Mouse (Mus musculus) stomach, embryonic 16.5 days (tissue): Measurements from ENCODE around the gene Sec24b. TPM values are rescaled to one million over a fixed set of nuclear protein-coding genes. Genes with fewer than 3 reads are reported as not detected.

Experiments used
- ATAC-seq: fragments of 200-750 bp; cut with Nextera tagmentation; 2 replicates; pipeline ENCODE4 v1.8.0; 2017; ENCODE audit warnings: moderate number of reproducible peaks, moderate TSS enrichment; ENCODE audit not compliant: insufficient read depth, low FRiP score
- H3K27ac ChIP-seq: fragments of 300-500 bp; sonication (generic); 2 replicates; pipeline ENCODE4 v1.5.1; 2014; ENCODE audit warnings: low read length
- H3K27me3 ChIP-seq: fragments of 300-500 bp; sonication (generic); 2 replicates; pipeline ENCODE4 v1.6.1; 2014; ENCODE audit warnings: low read length, control low read depth, mixed read lengths; ENCODE audit not compliant: control insufficient read depth, insufficient read depth
- H3K36me3 ChIP-seq: fragments of 300-500 bp; sonication (generic); 2 replicates; pipeline ENCODE4 v1.6.1; 2014; ENCODE audit warnings: low read length; ENCODE audit not compliant: control insufficient read depth, insufficient read depth
- H3K4me1 ChIP-seq: fragments of 300-500 bp; sonication (generic); 2 replicates; pipeline ENCODE4 v1.6.1; 2014; ENCODE audit warnings: low read length, control low read depth, mixed read lengths; ENCODE audit not compliant: control insufficient read depth, insufficient read depth
- H3K4me2 ChIP-seq: fragments of 300-500 bp; sonication (generic); 2 replicates; pipeline ENCODE4 v1.6.1; 2014; ENCODE audit warnings: low read depth, low read length, mixed read lengths
- H3K4me3 ChIP-seq: fragments of 300-500 bp; sonication (generic); replicated peaks from 2 replicates; pipeline ENCODE4 v1.5.1; 2014; ENCODE audit warnings: mild to moderate bottlenecking, low read length
- H3K9ac ChIP-seq: fragments of 300-500 bp; sonication (generic); 2 replicates; pipeline ENCODE4 v1.6.1; 2014; ENCODE audit warnings: low read length
- H3K9me3 ChIP-seq: fragments of 300-500 bp; sonication (generic); replicated peaks from 2 replicates; pipeline ENCODE4 v1.6.1; 2016; ENCODE audit warnings: low read length, control low read depth; ENCODE audit not compliant: control insufficient read depth
- WGBS: fragments of 180-500 bp; shearing (Covaris S2); extraction: QIAGEN DNeasy Blood & Tissue Kit; methylation state at CpG from one replicate; pipeline ENCODE4 v1.1.7; 2014; 5-methylcytosine and 5-hydroxymethylcytosine counted together
- polyA plus RNA-seq: library from polyadenylated mRNA; unstranded; fragments of >200 nt; fragmentation: Nextera tagmentation; extraction: Ambion mirVana; gene quantifications from 2 replicates; pipeline ENCODE4 v1.2.1, GENCODE M21; 2015

Gene Sec24b
- polyA plus RNA-seq, 1 experiment from 2014 or later = 29.7 TPM

DNA sequence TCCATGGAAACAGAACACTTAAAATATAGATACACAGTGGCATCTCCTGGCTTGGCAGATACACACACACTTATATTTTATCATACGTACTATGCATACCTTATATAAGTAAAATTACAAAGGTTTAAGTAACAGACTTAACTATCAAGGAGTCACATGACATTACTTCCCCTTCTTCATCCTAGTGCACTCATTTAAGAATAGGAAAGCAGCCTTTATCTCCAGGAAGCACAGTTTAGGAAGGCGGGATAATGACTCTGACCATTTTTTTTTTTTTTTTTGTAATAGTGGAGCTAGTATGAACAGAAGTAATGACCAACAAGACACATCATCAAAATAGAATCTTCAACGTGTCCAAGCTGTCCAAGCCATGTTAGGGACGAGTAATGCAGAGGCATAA lies 21.3 kb downstream of the Sec24b start:
- H3K9ac ChIP-seq = no peak overlapping the region
- H3K36me3 ChIP-seq = peaks cover 31% of the 10 kb centered on the region
- no peak overlapping the region for H3K4me3 ChIP-seq
- no peak for ATAC-seq
- H3K27ac ChIP-seq = no peak overlapping the region
- H3K27me3 ChIP-seq = no peaks in the 10 kb centered on the region
- no peaks in the 10 kb centered on the region for H3K4me1 ChIP-seq
- no peak overlapping the region for H3K4me2 ChIP-seq
- 89% methylated on average over 4 of the region's 4 CpGs for WGBS
- peaks cover 6% of the 10 kb centered on the region for H3K9me3 ChIP-seq

DNA sequence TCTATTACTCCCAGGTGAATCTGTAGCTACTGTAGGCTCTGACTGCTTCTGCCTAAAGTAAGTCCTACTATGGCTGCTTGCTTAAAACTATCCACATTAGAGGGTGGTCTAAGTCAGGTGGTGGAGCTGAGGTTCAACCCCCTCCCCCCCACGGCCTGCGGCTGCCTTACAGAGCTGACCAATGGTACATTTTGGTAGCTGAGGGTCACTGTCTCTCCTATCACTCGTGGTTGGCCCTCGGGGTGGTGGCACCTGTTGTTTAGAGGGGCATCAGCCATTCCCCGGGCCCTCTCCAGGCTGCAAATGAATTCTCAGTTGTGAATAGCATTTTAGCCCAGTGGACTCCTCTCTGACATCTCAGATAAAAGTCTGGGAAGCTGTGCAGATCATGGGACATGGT lies 32.6 kb downstream of the Sec24b start:
- Histone ChIP-seq H3K9me3 (no peaks in the 10 kb centered on the region), H3K27ac (no peak overlapping the region), H3K4me3 (no peak overlapping the region), H3K4me2 (no peak overlapping the region), H3K27me3 (no peaks in the 10 kb centered on the region), H3K4me1 (no peaks in the 10 kb centered on the region), H3K9ac (no peak overlapping the region), H3K36me3 (peaks cover 18% of the 10 kb centered on the region; the same call in 1 of the 2 replicates)
- 95% methylated on average over 5 of the region's 5 CpGs for WGBS
- ATAC-seq = no peak

DNA sequence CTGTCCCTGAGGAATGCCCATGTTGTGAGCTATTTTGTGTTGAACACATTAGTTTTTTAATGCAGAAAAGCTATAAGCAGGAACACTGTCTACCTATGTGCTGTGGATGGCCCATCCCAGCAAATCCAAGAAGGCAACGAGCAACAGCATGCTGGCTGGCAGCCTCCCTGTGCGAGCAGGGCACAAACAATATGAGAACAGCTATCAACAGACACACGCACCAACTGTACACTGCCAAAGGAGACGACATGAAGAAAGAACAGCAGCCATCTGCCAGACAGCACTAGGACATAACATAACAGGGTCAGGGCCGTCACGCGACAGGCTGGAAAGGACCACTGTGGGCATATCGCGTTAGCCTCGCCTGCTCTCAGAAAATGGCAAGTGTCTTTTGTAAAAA lies 35.2 kb downstream of the Sec24b start:
- H3K27ac ChIP-seq = no peak overlapping the region
- no peaks in the 10 kb centered on the region for H3K9me3 ChIP-seq
- H3K4me3 ChIP-seq = no peak overlapping the region
- WGBS = 91% methylated on average over 10 of the region's 10 CpGs
- H3K9ac ChIP-seq = no peak overlapping the region
- H3K4me1 ChIP-seq = no peaks in the 10 kb centered on the region
- H3K36me3 ChIP-seq = peaks cover 18% of the 10 kb centered on the region; the same call in 1 of the 2 replicates
- H3K27me3 ChIP-seq = no peaks in the 10 kb centered on the region
- no peak overlapping the region for H3K4me2 ChIP-seq
- ATAC-seq = no peak

DNA sequence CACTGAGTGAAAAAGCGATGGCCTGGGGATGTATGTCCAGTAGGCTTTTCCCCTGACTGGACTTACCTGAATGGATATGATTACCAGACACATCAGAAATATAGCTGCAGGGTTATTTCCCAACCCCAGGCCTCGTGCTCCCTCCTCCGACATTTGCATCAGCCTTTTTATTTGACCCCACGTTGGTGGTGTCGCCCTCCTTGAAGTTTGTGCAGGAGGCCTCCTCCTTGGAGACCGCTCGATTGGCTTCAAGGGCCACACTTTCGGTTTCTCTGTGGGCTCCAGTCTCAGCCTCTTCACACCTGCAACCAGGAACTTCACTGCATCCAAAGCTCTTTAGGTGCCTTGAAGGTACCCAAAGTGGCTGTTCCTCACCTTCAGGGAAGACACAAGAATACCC lies 35.8 kb downstream of the Sec24b start:
- Histone ChIP-seq H3K36me3 (peaks cover 18% of the 10 kb centered on the region; the same call in 1 of the 2 replicates), H3K4me1 (no peaks in the 10 kb centered on the region), H3K4me2 (no peak overlapping the region), H3K9ac (no peak overlapping the region), H3K9me3 (no peaks in the 10 kb centered on the region), H3K4me3 (no peak overlapping the region), H3K27me3 (no peaks in the 10 kb centered on the region), H3K27ac (no peak overlapping the region)
- no peak for ATAC-seq
- WGBS = 93% methylated on average over 8 of the region's 8 CpGs

DNA sequence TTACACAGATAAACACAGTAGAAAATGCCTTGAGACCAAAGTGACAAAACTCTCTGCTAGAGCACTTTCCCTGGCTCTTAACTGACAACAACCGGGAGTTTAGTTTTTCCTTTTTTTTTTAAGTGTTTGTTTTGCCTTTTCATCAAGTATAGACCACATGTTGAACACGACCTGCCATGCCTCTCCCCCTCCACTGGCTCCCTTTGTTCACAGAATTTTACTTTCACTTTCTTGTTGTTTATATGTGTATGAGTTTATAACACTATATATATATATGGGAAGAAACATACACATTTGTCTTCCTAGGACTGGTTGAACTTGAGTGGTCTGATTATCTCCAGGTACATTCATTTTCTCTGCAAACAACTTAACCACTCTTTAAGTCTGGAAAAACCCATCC lies 48.4 kb downstream of the Sec24b start:
- Histone ChIP-seq H3K36me3 (peaks cover 10% of the 10 kb centered on the region; the same call in 1 of the 2 replicates), H3K4me1 (no peaks in the 10 kb centered on the region), H3K4me3 (no peak overlapping the region), H3K27ac (no peak overlapping the region), H3K9me3 (no peaks in the 10 kb centered on the region), H3K9ac (no peak overlapping the region), H3K27me3 (no peaks in the 10 kb centered on the region), H3K4me2 (no peak overlapping the region)
- no peak for ATAC-seq
- WGBS = 71% methylated on average over 2 of the region's 2 CpGs

DNA sequence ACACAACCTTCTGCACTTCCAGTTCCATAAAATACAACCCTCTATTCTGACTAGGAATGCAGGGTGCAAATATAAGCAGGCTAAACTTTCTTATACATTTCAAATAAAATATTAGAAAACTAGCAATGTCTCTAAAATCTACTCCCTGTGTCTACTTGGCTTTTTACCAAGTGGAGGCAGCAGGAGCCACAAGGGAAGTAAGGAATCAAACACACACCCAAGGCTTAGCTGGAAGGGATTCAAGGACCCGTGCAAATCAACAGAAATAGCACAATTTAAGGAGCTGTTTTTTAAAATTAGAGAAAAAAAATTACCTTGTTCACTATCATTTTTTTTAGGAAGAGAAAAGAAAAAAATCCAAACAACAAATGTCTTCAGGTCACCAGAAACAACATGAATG lies 50.1 kb downstream of the Sec24b start:
- Histone ChIP-seq H3K27me3 (no peaks in the 10 kb centered on the region), H3K4me2 (no peak overlapping the region), H3K4me1 (no peaks in the 10 kb centered on the region), H3K9ac (no peak overlapping the region), H3K4me3 (no peak overlapping the region), H3K27ac (no peak overlapping the region), H3K9me3 (no peaks in the 10 kb centered on the region), H3K36me3 (peaks cover 10% of the 10 kb centered on the region; the same call in 1 of the 2 replicates)
- no peak for ATAC-seq
- 75% methylated on average over 1 of the region's 1 CpGs for WGBS

DNA sequence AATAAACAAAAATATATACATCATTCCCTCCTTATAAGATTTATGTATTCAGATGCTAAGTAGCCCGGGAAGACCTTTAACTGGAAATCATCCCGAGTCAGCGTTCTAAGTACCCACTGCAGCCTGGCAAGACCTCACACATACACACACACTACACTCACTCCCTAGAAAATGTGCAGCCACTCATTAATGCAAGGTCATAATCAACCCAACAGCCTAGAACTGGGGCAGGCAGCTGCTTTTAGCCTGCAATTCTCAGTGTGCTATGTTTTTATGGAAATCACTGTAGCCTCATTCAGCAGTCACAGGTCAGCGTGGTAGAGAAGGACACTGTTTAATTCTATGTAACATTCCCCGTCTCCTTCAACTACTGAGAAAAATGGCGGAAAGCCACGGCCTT lies 55.2 kb downstream of the Sec24b start:
- 84% methylated on average over 7 of the region's 7 CpGs for WGBS
- no peaks in the 10 kb centered on the region for H3K27me3 ChIP-seq
- no peak overlapping the region for H3K9ac ChIP-seq
- H3K9me3 ChIP-seq = no peaks in the 10 kb centered on the region
- H3K27ac ChIP-seq = no peak overlapping the region
- H3K4me1 ChIP-seq = no peaks in the 10 kb centered on the region
- ATAC-seq = no peak
- H3K4me3 ChIP-seq = no peak overlapping the region
- H3K4me2 ChIP-seq = no peak overlapping the region
- H3K36me3 ChIP-seq = peaks cover 11% of the 10 kb centered on the region; the same call in 1 of the 2 replicates

DNA sequence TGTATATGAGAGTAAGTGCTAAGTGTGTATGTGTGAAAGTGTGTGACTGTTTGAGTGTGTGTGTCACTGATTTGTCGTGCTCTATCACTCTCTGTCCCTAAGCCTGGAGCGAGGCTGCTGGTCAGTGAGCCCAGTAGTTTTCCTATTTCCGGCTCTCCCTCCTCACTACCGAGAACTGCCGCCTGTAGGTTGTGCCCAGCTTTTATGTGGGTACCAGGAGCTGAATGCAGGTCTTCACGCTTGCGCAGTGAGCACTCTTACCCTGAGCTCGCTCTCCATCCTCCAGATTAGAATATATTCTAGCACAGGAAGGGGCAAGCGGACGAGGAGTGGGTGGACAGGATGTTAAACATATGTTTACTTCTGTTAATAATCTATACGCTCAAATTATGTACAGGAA lies 60.4 kb downstream of the Sec24b start:
- Histone ChIP-seq H3K4me2 (no peak overlapping the region), H3K36me3 (peaks cover 12% of the 10 kb centered on the region; the same call in 1 of the 2 replicates), H3K9me3 (no peaks in the 10 kb centered on the region), H3K27ac (no peak overlapping the region), H3K9ac (no peak overlapping the region), H3K27me3 (no peaks in the 10 kb centered on the region), H3K4me3 (no peak overlapping the region), H3K4me1 (no peaks in the 10 kb centered on the region)
- WGBS = 92% methylated on average over 11 of the region's 11 CpGs
- no peak for ATAC-seq

DNA sequence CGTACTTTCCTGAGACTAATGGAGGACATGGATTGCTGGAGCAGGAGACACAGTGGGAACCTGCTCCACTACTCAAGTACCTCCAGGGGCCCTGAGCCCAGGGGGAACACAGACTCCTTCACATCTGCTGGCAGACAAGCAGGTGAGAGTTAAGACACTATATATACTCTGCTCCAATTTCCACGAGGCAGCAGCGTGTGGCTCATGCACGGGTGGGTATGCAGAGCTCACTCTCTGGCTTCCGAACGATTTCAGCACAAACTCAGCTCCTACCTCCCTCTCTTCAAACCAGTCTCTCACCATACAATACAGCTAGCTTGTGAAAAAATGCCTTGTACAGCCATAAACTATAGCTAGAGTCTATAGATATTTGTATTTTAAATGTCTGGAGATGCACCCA lies 62.8 kb downstream of the Sec24b start:
- ATAC-seq = no peak
- 88% methylated on average over 6 of the region's 6 CpGs for WGBS
- no peak overlapping the region for H3K27ac ChIP-seq

DNA sequence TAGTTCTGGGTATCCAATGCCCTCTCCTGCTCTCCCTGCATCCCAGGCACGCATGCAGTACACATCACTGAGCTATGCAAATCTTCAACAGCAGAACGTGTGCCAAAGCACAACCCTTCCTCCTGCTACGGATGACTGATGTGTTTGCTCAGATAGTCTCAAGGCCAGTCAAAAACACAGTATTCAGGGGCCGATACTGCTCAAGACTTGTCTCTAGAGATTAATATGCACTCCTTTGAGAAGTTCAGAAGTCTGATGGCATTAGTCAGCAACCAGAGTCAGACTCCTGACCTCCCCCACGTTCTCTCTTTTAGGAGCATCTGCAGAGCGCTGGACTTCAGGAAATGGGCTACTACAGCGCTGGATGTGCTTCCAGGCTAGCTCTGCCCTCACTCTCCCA lies 63.4 kb downstream of the Sec24b start:
- Histone ChIP-seq H3K27ac (no peak overlapping the region), H3K4me1 (no peaks in the 10 kb centered on the region), H3K27me3 (no peaks in the 10 kb centered on the region), H3K4me2 (no peak overlapping the region), H3K9ac (no peak overlapping the region), H3K36me3 (peaks cover 20% of the 10 kb centered on the region; the same call in 1 of the 2 replicates), H3K4me3 (no peak overlapping the region), H3K9me3 (no peaks in the 10 kb centered on the region)
- no peak for ATAC-seq
- 64% methylated on average over 7 of the region's 7 CpGs for WGBS

More for the DNA sequence above, 62.8 kb downstream of the Sec24b start:
- no peaks in the 10 kb centered on the region for H3K9me3 ChIP-seq
- no peaks in the 10 kb centered on the region for H3K4me1 ChIP-seq
- no peak overlapping the region for H3K4me3 ChIP-seq
- H3K9ac ChIP-seq = no peak overlapping the region
- peaks cover 17% of the 10 kb centered on the region; the same call in 1 of the 2 replicates for H3K36me3 ChIP-seq
- no peak overlapping the region for H3K4me2 ChIP-seq
- H3K27me3 ChIP-seq = no peaks in the 10 kb centered on the region
